Mouse (Mus musculus): ENCODE results near the gene Gm20388. TPM values are rescaled to one million over a fixed set of nuclear protein-coding genes. Genes with fewer than 3 reads are reported as not detected.

Gm20388 gene
- total RNA-seq, 2 experiments from 2014 or later = 2.2 to 7.6 TPM

DNA sequence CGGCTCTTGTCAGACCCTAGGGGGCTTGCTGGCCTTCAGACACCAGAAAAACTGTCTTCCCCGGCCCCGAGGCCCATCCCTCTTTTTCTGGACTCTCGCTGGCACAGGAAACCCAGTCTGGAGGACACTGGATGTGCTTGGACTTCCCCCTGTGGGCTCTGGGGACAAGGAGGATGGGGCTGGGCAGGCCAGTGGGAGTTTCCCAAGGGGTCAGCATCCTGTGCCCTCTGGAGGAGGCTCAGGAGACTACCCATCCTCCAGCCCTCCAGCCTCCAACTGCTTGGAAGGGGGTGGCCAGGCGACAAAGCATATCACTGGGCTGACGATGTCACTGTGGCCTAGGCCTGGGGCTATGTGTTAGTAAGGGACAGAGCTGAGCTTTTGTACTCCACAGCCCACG is 898.4 kb downstream of the Gm20388 start:
- Histone ChIP-seq H3K27ac (no peak overlapping the region), H3K4me3 (no peak overlapping the region)
- DNase-seq (ENCODE audit: low spot score in 2 of 2) = no peak
- TF ChIP-seq CTCF (conservative IDR thresholded peaks at IDR 0.05) = no peak

DNA sequence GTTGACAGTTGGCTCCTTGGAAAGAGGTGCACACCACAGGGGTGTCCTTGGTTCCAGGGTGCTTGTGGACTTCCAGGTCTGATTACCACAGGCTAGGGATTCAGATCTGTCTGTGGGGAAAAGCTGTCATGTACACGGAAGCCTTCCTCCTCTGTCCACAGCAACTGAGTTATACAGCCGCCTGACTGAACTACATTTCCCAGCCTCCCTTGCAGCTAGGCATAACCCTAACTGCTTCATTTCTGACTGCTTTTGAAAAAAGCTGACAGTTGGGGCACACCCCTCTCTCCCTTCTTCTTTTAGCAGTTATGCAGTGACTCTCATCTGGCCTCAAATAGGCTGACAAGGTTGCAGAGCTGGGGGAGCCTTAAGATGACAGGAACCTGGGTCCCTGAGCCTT is 901.3 kb downstream of the Gm20388 start:
- no peak overlapping the region for H3K27ac ChIP-seq
- no peak for TF ChIP-seq CTCF (conservative IDR thresholded peaks at IDR 0.05)
- DNase-seq (ENCODE audit: low spot score in 2 of 2) = no peak
- H3K4me3 ChIP-seq = no peak overlapping the region

DNA sequence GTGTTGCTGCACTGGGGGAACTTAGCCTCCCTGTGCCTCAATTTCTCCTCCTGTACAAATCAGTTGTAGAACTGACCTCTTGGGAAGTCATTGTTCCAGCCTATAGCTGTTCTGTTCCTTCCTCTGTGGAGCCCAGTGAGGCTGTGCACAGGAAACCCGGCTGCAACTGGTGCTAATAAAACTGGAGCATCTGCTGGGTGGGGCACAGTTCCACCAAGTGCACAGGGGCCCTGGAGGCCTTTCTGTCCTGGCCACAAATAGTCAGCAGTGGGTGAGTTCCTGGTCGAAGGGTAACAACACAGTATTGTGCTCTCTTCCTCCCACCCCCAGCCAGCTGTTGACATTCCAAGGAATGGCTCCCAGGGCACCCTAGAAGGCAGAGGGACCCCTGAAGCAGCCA is 902.4 kb downstream of the Gm20388 start:
- no peak for DNase-seq (ENCODE audit: low spot score in 2 of 2)
- H3K4me3 ChIP-seq = no peak overlapping the region
- TF ChIP-seq CTCF (conservative IDR thresholded peaks at IDR 0.05) = no peak
- no peak overlapping the region for H3K27ac ChIP-seq

DNA sequence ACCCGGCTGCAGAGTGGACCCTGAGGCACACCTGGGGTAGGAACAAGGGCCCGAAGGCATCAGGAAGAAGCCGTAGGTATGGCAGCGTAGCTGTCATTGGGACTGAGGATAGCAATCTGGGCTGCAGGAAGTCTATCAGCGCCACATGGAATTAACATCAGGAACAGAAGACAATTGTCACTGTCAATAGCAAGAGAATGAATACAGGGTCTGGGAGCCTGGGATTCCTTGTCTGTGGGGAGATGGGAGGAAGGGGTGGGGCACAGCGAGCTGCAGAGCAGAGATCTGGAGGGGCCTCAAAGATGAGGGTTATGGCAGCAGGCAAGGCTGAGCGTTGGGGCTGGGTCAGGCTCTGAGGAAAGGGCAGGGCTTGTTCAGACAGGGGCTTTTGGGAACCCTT is 903.2 kb downstream of the Gm20388 start:
- no peak for DNase-seq (ENCODE audit: low spot score in 2 of 2)
- Histone ChIP-seq H3K27ac (no peak overlapping the region), H3K4me3 (no peak overlapping the region)
- TF ChIP-seq CTCF (conservative IDR thresholded peaks at IDR 0.05) = no peak

DNA sequence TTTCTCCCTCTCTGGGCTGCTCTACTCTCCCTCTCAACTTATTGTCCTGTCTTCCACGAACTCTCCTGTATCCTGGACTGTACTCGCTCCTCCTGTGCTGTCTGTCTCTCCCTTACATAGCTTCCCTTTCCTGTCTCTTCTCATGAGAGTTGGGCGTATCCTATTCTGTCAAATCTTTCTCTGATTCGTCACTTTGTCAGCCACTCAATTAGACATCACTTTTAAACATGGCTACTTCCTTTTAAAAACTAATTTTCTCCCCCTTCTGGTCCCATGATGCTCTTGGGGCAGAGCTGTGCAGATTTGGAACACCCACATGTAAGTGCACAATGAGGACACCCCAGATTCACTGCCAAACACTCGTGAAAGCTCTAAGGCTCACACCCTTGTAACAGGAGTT is 905.7 kb downstream of the Gm20388 start:
- Histone ChIP-seq H3K4me3 (no peak overlapping the region), H3K27ac (no peak overlapping the region)
- DNase-seq (ENCODE audit: low spot score in 2 of 2) = no peak
- TF ChIP-seq CTCF (conservative IDR thresholded peaks at IDR 0.05) = no peak

DNA sequence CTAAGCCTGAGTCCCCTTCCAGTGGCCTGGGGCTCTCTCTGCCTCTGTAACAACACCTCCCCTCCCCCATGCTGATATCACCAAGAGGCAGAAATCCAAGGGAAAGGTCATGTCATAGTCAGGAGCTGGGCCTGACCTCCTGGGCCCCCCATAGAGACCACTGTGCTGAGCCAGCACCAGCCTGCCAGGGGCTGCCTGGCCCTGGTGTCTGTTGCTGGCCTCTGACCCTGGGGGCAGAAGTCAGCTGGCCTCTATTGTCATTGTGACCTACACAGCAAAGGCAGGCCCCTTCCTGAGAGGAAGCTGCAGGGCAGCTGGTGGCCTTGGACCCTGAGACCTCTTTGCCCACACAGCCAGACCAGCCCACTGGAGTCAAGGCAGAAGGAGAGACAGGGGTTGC is 909.3 kb downstream of the Gm20388 start:
- no peak for DNase-seq (ENCODE audit: low spot score in 2 of 2)
- Histone ChIP-seq H3K4me3 (no peak overlapping the region), H3K27ac (no peak overlapping the region)
- TF ChIP-seq CTCF (conservative IDR thresholded peaks at IDR 0.05) = no peak

DNA sequence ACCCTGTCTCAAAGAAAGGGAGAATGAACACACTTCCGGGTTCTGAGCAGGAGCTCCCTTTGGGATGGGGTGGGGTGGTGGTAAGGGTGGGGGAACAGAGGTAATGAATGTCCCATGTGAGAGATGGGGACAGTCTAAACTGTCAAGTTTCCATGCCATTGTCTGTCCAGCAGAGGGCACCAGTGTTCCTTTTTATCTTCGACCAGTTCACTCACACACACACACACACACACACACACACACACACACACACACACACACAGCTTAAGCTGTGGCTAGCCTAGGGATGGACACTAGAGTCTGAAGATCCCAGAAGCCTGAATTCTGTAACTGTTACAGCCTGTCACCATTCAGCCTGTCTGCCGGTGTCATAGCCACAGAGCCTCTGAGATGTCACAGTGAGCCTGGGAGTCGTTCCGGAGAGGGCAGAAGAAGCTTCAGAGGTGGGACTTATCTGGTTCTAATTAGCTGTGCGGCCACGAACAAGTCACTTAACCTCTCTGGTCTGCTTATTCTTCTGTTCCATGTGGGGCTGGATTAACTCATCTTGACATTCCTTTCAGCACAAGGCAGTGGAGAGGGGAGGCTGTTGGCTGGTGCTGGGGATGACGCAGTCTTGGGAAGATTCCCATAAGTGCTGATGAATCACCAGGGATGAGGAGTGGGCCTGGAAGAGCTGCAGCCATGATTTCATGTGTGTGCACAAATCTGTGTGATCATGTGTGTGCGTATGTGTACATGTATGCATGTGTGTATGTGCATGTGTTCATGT is 910.9 kb downstream of the Gm20388 start:
- Histone ChIP-seq H3K4me3 (no peak overlapping the region), H3K27ac (no peak overlapping the region)
- peak; percentile 5 to 67 for DNase-seq (ENCODE audit: low spot score in 2 of 2)
- TF ChIP-seq CTCF (conservative IDR thresholded peaks at IDR 0.05) = peak; percentile 75

DNA sequence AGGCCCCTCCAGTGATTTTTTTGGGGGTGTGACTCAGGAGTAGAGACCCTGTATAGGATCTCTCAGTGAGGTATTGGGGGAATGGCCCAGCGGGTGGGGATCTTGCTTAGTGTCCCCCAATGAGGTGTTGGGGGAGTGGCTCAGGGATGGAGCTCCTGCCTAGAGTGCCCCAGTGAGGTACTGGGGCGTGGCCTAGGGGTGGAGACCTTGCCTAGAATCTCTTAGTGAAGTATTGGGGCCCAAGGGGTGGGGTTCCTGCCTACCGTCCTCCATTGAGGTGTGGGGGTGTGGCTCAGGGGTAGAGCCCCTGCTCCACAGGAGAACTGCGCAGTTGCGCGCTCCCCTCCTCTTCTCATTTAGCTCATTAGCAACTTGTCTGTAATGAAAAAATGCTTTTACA is 912.7 kb downstream of the Gm20388 start:
- H3K27ac ChIP-seq = no peak overlapping the region
- no peak for DNase-seq (ENCODE audit: low spot score in 2 of 2)
- no peak for TF ChIP-seq CTCF (conservative IDR thresholded peaks at IDR 0.05)
- no peak overlapping the region for H3K4me3 ChIP-seq

DNA sequence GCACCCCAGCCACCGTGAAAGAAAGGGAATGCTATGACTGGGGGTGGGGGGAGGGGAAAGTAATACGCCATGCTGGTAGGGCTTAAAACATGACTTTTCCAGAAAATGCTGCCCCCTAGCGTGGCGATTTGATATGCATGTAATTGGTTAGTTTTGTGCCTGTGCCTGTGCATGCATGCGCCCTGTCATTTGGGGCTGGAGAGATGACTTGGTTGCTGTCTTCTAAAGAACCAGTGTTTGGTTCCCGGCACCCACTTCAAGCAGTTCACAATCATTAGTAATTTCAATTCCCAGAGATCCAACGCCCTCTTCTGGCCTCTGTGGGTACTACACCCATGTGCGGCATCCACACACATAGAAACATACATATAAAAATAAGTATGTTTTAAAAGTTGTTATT is 913.2 kb downstream of the Gm20388 start:
- DNase-seq (ENCODE audit: low spot score in 2 of 2) = no peak
- peak; percentile 50 for TF ChIP-seq CTCF (conservative IDR thresholded peaks at IDR 0.05)
- H3K4me3 ChIP-seq = no peak overlapping the region
- no peak overlapping the region for H3K27ac ChIP-seq

DNA sequence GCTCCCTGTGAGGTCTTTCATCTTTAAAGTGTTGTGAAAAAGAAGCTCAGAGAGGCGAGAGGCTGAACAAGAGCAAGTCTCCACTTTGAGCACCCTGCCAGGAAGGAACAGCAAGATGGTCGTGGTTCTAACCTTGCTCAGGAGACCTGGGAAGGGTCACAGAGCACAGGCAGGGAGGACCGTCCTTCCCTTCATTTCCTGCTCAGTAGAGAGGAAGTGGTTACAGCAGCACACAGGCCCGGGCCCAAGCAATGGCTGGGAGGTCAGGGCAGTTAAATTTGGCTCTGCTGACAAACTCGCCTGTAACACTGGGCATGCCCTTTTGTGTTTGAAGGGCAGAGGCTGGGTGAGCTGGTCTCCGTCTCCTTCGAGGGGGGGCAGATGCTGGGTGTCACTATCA is 914.0 kb downstream of the Gm20388 start:
- no peak overlapping the region for H3K27ac ChIP-seq
- no peak for DNase-seq (ENCODE audit: low spot score in 2 of 2)
- no peak for TF ChIP-seq CTCF (conservative IDR thresholded peaks at IDR 0.05)
- no peak overlapping the region for H3K4me3 ChIP-seq

DNA sequence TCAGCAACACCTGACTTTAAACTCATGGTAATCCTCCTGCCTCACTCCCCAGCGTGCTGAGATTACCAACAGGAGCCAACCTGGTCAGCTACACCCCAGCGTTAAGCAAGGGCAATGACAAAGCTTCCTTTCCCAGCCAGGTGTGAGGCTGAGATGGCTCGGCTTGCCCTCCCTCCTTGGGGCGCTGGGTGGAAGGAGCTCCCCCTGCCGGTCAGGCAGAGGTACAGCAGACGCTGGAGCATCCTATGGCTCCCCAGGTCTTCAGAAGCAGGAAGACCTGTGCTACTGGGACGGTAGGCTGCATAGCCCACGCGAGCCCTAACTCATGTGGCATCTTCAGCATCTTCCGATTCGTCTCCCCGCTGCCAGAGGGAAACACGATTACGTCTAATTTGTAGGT is 917.6 kb downstream of the Gm20388 start:
- Histone ChIP-seq H3K4me3 (no peak overlapping the region), H3K27ac (no peak overlapping the region)
- peak in 1 of 2 experiments; percentile 36 for DNase-seq (ENCODE audit: low spot score in 2 of 2)
- peak; percentile 97 for TF ChIP-seq CTCF (conservative IDR thresholded peaks at IDR 0.05)

DNA sequence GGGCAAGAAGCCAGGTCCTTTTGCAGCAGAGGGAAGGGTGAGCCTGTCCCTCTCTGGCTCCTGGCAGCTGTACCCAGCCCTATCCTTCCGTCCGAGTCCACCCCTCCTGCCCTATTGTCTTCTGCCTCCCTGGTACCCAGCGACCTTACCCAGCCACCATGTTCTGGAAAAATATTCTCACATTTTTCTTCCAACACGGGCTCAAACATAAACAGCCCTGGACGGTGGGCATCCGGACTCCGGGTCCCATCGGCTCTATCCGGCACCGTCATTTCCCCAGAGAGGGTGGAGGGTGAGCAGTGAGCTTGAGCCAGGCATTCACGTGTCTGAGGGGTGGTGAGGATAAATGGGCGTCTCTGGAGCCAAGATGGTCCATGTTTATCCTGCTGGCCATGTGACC is 920.0 kb downstream of the Gm20388 start:
- Histone ChIP-seq H3K4me3 (no peak overlapping the region), H3K27ac (no peak overlapping the region)
- DNase-seq (ENCODE audit: low spot score in 2 of 2) = no peak
- TF ChIP-seq CTCF (conservative IDR thresholded peaks at IDR 0.05) = no peak

DNA sequence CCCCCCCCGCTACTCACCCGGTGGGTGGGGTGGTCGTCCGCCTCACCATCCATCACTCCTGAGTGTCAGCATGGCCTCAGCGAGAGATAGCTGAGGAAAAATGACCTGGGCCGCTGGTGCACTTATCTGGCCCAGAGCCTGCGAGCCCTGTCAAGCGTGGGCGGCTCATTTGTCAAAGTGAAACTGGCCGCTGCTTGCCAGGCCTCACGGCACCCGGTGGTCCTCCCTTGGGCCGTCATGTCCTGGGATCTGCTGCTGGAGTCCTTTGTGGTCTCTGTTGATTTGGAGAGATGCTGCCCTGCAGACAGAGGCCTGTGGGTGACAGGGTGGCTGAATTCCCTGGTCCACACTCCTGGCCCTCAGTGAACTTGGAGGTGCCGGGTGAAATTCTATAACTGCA is 921.4 kb downstream of the Gm20388 start:
- TF ChIP-seq CTCF (conservative IDR thresholded peaks at IDR 0.05) = no peak
- Histone ChIP-seq H3K27ac (no peak overlapping the region), H3K4me3 (no peak overlapping the region)
- DNase-seq (ENCODE audit: low spot score in 2 of 2) = no peak

DNA sequence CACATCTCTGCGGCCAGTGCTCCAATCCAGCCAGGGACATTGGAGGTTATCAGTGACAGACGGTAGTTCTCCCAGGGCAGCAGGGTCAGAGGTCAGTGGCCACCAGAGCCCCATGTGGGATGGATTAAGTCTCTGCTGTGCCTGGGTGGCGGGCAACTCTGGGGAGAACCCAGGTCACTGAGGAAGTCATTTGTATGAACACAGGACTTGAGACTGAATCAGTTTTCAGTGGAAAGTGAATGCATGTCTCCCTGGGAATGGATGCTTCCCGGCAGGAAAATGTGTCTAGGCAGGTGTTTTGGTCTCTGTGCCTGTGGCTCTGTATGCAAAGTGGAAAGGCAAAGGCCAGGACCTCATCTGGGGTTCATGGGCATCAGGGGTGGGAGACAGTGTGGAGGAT is 922.6 kb downstream of the Gm20388 start:
- Histone ChIP-seq H3K27ac (no peak overlapping the region), H3K4me3 (no peak overlapping the region)
- no peak for TF ChIP-seq CTCF (conservative IDR thresholded peaks at IDR 0.05)
- no peak for DNase-seq (ENCODE audit: low spot score in 2 of 2)
